In genomic region chr7:101504507-101504906, GRCm38 (mm10) we compare ENCODE assay signal across 7 mouse cellular contexts.
DNase-seq lines count a peak whose midpoint lies in the region; ATAC-seq and TF ChIP-seq lines count a peak whose summit lies in the region.

No protein-coding gene starts in this region.

- H3K4me3 ChIP-seq in embryonic facial prominence, embryonic 11.5 days (ENCODE audit: low read depth, low read length) = peak overlapping the region; percentile 19; the same call in 1 of the 2 replicates
- H3K4me3 ChIP-seq in intestine, embryonic 14.5 days (ENCODE audit: low read depth, low read length) = peak overlapping the region; percentile 20
- no peak overlapping the region for H3K4me3 ChIP-seq in layer of hippocampus, adult 2 months

- H3K27me3 ChIP-seq in embryonic facial prominence, embryonic 11.5 days (ENCODE audit: control insufficient read depth, insufficient read depth, low read length) = peaks cover 3% of the 10 kb centered on the region; the same call in 1 of the 2 replicates
- H3K27me3 ChIP-seq in intestine, embryonic 14.5 days (replicated peaks; ENCODE audit: control insufficient read depth, insufficient read depth, low read length) = peaks cover 16% of the 10 kb centered on the region

- H3K36me3 ChIP-seq in embryonic facial prominence, embryonic 11.5 days (replicated peaks; ENCODE audit: control insufficient read depth, insufficient read depth, low read depth, low read length) = no peaks in the 10 kb centered on the region
- no peaks in the 10 kb centered on the region for H3K36me3 ChIP-seq in intestine, embryonic 14.5 days (ENCODE audit: control insufficient read depth, insufficient read depth, low read length)

- WGBS in embryonic facial prominence, embryonic 11.5 days = 7% methylated on average over 24 of the region's 24 CpGs
- WGBS in intestine, embryonic 14.5 days = 9% methylated on average over 24 of the region's 24 CpGs

- no peak overlapping the region for H3K9ac ChIP-seq in embryonic facial prominence, embryonic 11.5 days (replicated peaks; ENCODE audit: low read length)
- no peak overlapping the region for H3K9ac ChIP-seq in intestine, embryonic 14.5 days (ENCODE audit: low read length)

- no peaks in the 10 kb centered on the region for H3K9me3 ChIP-seq in embryonic facial prominence, embryonic 11.5 days (replicated peaks; ENCODE audit: control insufficient read depth, low read length)
- H3K9me3 ChIP-seq in intestine, embryonic 14.5 days (ENCODE audit: control insufficient read depth, low read length) = no peaks in the 10 kb centered on the region

- ATAC-seq in embryonic facial prominence, embryonic 11.5 days (replicated peaks; ENCODE audit: insufficient number of reproducible peaks, low FRiP score, low TSS enrichment, low read depth) = no peak
- peak; percentile 51; the same call in 1 of the 2 replicates for ATAC-seq in intestine, embryonic 14.5 days (replicated peaks; ENCODE audit: low FRiP score, low TSS enrichment, low read depth)

- no peak overlapping the region for H3K27ac ChIP-seq in embryonic facial prominence, embryonic 11.5 days (replicated peaks; ENCODE audit: low read depth, low read length)
- no peak overlapping the region for H3K27ac ChIP-seq in intestine, embryonic 14.5 days (ENCODE audit: low read depth)
- H3K27ac ChIP-seq in layer of hippocampus, adult 2 months = no peak overlapping the region

- no peak for TF ChIP-seq CTCF in layer of hippocampus, adult 2 months (conservative IDR thresholded peaks at IDR 0.05)

- no peaks in the 10 kb centered on the region; the same call in 1 of the 2 replicates for H3K4me1 ChIP-seq in embryonic facial prominence, embryonic 11.5 days (ENCODE audit: control insufficient read depth, insufficient read depth, low read length)
- no peaks in the 10 kb centered on the region for H3K4me1 ChIP-seq in intestine, embryonic 14.5 days (replicated peaks; ENCODE audit: control insufficient read depth, insufficient read depth, low read length)

- peak; percentile 19 for DNase-seq in urinary bladder, postnatal 25 days (ENCODE audit: low spot score)
- DNase-seq in urinary bladder, adult 2 months (ENCODE audit: low spot score) = no peak
- peak; percentile 60 for DNase-seq in embryonic facial prominence, embryonic 11.5 days (ENCODE audit: low spot score)
- DNase-seq in intestine, embryonic 14.5 days (ENCODE audit: low spot score) = peak; percentile 65
- peak; percentile 27 for DNase-seq in lung, postnatal 36 days
- DNase-seq in thymus, postnatal 14 days = peak; percentile 66
- no peak for DNase-seq in layer of hippocampus, adult 2 months (ENCODE audit: low spot score in 2 of 2)

- peak overlapping the region; percentile 37; the same call in 1 of the 2 replicates for H3K4me2 ChIP-seq in embryonic facial prominence, embryonic 11.5 days (ENCODE audit: low read depth, low read length)
- H3K4me2 ChIP-seq in intestine, embryonic 14.5 days (ENCODE audit: low read length) = peak overlapping the region; percentile 48

Comparison
In these comparisons a context has a peak if more than half of its experiments do, and no peak if none do; other contexts are left out.
1. DNase-seq: peak in urinary bladder, postnatal 25 days (single experiment), embryonic facial prominence, embryonic 11.5 days (single experiment), intestine, embryonic 14.5 days (single experiment), lung, postnatal 36 days (single experiment) and thymus, postnatal 14 days (single experiment); none in urinary bladder, adult 2 months (single experiment) and layer of hippocampus, adult 2 months (0 of 2).